Mouse (Mus musculus) c-Kit-positive CD71-positive TER-119-negative erythroid progenitor cells, embryonic 14.5 days (primary cell): ENCODE results near the gene Hmgb1.

Experiments used
- DNase-seq: peaks from one replicate; pipeline ENCODE4 v3.0.0-alpha.2; 2013; ENCODE audit warnings: low read depth

The Hmgb1 gene

GRCm38 (mm10) chr5:149185806-149186205 lies 1.5 kb upstream of the Hmgb1 start:
- DNase-seq, result no peak

DNA sequence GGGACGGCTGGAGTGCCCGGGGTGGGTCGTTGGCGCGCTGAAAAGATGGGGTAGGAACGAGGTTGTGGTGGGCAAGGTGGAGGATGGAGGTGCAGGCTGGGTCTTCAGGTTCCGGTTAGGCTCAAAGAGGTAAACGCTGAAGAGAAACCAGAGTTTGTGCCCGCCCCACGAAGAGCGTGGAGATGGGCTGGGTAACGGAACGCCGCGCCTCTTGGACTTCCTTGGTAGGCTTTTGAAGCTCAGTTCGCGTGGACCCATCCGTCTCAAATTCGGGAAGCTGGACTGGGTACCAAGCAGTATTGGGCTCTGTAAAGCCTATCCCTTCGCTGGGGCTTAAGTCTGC lies 526 bp upstream of the Hmgb1 start:
- no peak for DNase-seq

- DNase-seq, result no peak
Measured at GRCm38 (mm10) chr5:149183721-149184103, 577 bp downstream of the Hmgb1 start.

DNA sequence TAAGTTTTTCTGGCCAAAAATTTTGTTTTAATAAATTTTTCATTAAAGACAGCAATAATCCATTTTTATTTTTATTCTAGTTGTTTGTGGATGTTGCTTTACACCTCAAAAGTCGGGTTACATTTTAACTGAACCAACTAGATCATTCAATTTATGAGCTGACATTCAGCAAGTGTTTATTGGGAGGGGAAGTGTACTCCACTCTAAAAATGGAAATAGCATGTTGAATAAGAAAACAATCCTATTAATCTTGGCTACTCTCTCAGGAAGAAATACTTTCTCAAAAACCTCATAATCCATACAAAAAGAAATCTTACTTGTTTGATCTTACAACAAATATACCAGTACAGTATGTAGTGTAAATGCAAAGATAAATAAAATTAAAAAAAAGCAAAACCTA lies 1.2 kb downstream of the Hmgb1 start:
- DNase-seq, result no peak

- DNase-seq, result no peak
Measured at GRCm38 (mm10) chr5:149182186-149182870, 2.0 kb downstream of the Hmgb1 start.

DNA sequence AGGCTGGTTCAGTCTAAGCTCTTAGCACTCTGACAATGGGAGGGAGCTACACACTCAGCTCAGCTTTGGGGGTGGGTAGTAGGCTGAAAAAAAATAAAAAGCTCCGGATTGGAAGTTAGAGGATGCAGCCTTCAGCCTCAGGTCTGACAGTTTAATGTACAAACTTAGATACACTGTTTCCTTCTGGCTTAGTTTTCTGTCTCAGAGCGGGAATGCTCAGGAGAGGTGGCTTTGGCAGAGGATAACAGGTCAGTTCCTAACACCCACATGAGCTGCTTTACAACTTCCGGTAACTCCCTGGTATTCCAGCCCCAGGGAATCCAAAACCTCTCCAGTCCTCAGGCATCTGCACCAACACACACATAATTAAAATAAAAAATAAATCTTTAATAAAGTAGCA lies 4.5 kb downstream of the Hmgb1 start:
- DNase-seq, result no peak

DNA sequence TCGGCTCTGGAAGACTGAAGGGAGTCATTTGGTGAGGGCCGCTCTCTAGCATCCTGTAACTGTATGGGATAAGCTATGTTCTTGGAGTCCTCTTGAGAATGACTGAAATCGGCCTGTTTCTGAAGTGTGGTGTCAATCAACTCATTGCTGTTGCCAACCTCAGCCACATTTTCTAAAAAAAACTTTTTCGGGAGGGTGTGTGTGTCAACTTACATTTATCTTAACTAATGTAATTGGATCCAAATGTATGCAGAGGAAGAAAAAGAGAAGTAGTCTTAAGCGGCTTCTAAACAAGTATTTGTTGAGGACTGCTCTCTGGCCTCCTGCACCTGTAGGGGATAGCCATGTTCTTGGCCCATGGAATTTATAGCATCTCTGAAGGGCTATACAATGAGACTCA lies 6.2 kb downstream of the Hmgb1 start:
- no peak for DNase-seq

DNA sequence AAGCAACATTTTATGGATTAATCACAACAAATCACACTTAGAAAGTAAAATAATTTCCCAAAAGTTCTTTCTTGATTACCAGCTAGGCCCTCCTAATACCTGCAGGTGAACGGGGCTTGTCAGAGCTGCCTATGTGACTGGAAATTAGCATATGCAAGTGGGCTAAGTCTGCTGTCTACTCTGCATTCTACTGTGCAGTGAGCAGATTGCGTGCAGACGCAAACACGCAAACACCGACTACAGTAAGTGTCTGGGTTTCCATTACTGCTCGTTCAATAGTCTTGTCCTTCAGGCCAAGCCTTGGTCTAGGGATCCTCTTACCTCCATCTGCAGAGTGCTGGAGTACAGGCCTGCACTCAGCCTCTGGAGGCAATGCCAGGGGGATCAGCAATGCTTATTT lies 8.6 kb downstream of the Hmgb1 start:
- no peak for DNase-seq

DNA sequence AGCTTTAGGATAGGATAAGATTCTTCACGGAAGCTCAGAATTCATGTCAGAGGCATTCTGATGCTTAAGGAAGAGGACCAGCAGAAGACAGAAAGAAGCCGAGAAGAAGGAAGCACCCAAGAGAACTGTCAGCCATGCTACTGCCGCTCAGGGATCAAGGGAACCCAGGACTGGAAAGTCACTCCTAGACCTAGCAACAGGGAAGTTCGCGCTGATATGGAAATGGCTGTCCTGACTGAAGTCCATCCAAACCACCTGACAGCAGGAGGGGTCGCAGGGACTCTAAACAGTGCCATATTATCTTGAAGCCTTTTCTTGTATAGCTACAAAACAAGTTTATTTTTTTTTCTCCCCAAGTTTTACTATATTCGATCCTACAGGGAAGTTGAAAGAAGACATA lies 9.8 kb downstream of the Hmgb1 start:
- no peak for DNase-seq

- no peak for DNase-seq
Measured at GRCm38 (mm10) chr5:149172246-149172645, 12.0 kb downstream of the Hmgb1 start.

DNA sequence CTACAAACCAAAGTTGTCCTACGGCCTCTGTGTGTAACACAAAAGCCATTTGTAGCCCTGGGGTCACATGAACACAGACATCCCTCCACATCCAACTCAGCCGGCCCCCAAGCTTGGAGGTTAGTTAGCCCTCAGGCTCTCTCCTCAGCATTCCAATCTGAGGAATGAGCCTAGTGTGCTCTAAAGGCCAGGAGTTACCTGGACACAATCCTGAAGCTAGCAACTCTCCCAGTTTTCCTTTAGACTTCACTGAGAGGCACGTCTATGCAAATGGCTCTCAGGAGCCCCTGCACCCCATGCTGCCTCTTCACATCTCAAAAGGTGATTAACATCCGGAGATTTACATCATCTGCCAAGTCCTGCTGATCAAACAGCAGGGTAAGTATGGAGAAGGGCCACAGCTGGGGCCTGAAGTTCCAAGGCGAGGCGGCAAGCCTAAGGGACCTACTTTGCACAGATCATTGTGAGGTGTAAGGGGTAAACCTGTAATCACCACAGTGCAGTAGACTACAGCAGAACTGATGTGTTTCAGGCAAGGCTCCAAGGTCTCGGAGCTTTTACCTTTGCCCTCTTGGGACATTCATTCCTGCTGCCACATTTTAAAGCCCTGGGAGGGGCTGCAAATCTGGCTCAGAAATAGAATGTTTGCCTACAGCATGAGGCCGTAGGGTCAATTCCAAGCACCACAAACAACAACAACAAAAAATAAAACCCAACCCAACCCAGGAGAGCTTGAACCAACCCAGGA lies 13.3 kb downstream of the Hmgb1 start:
- DNase-seq, result no peak

DNA sequence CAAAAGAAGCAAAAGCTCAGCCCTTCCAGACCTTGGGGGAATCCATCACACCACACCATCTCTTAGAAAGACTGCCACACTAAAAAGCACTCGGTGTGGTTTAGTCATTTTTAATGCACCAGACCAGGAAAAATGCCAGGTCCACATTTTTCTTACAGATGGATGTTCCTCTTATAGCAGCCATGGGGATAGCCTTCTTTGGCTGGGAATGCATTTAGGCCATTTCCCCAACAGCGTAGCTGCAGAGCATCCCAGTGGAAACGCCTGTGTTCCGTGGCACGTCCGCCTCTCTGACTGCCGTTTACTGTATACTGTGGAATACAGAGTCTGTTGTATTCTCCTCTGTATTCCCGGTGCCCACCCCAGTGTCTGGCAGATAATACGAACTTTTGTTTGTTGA lies 15.5 kb downstream of the Hmgb1 start:
- no peak for DNase-seq

GRCm38 (mm10) chr5:149168051-149168450 lies 16.2 kb downstream of the Hmgb1 start:
- DNase-seq, result no peak

DNA sequence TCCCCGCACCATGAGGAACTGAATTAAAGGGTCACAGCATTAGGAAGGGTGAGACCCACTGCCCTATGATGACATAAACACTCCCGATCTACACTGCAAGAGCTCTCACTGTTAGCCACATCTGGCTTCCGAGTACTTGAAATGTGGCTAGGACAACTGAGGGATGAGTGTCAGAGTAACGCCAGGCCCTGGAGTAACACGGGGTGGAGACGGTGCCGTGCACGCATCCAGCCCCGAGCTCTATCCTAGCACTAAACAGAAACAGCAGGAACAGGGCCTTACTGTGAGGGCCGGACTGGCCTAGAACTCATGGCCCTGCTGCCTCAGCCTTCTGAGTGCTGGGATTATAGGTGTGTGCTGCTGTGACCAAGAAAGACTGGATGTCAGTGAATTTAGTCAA lies 18.3 kb downstream of the Hmgb1 start:
- no peak for DNase-seq

DNA sequence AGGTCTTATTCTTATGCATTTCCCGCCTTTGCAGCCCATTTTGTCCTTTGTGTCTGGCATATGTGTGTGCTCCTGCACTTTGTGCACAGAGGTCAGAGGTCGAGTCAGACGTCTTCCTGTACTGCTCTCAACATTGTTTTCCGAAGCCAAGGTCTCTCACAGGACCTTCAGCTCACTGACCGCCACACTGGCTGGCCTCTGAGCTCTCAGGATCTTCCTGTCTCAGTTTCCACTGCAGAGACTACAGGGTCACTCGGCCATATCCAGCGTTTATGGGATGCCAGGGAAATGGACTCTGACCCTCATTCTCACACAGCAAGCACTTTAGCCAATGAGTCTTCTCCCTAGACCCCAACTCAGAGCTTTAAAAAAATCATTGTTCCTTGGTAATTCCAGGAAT lies 19.4 kb downstream of the Hmgb1 start:
- no peak for DNase-seq

GRCm38 (mm10) chr5:149162890-149163289 lies 21.4 kb downstream of the Hmgb1 start:
- no peak for DNase-seq

GRCm38 (mm10) chr5:149160469-149160868 lies 23.8 kb downstream of the Hmgb1 start:
- DNase-seq, result no peak

DNA sequence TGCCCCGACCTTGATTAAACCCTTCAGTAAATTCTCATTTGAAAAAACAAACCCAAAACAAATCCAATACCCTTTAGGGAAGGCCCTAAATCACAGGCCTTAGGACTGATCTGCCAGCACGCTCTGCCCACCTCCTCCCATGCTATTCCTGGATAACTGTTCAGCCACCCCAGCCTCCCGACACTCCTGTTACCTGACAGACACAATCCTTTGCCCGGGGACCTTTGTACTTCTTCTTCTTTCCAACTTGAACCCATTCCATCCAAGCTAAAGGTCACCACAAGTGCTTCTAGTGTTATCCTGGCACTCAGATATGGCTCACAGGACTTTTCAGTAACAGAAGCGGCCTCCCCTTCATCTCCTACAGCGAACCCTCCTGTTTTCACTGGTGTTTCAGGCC lies 25.3 kb downstream of the Hmgb1 start:
- no peak for DNase-seq

DNA sequence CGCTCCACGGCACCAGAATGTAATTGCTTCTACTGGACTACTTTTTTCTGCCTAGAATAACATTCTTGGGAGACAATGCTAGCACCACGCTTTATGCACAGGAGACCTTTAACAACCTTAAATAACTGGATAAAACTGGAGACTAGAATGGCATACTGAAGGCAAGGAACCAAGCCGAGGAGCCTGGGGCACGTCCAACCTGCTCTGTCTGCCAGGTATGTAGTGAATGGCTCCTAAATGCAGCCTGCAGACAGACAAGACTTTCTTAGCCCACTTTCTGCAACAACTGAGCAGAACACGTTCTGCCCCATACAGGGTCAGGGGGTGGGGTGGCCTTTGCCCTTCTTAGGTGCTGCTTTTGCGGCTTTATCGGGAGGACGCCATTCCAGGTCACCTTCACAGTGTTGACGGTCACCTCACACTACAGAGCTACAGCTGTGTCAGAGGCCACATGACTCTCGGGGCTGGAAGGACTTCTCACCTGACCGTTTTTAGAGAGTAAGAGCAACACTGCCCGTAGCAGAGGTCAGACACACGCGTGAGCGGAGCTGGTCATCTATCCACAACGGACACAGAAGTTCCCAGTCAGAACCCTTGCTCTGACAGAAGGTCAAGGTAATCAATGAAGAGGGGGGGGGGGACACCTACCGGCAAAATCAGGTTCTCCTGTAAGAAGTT lies 27.3 kb downstream of the Hmgb1 start:
- DNase-seq, result no peak

DNA sequence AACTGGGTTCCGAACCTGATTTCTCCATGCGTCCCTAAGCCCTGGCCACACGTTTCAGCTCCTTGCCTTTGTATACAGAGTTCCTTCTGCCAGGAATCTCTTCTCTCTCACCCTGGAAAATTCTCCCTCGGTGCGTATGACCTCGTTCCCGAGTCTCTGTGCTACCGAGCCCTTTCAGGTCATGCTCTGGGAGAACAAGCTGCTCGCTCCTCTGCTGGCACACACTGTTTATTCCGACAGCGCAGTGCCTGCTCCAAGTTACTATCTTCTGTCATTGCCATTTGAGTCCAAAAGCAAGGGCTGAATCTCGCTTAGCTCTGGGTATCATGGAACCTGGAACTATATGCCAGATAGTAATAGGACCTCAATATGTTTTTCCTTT lies 31.5 kb downstream of the Hmgb1 start:
- DNase-seq, result no peak

GRCm38 (mm10) chr5:149152063-149152773 lies 32.1 kb downstream of the Hmgb1 start:
- DNase-seq, result no peak

GRCm38 (mm10) chr5:149150882-149151281 lies 33.4 kb downstream of the Hmgb1 start:
- no peak for DNase-seq
